Mouse (Mus musculus) liver, adult (tissue): Measurements from ENCODE around the gene Alg2.

Experiments
- GATA4 ChIP-seq: IDR thresholded peaks from 2 replicates; pipeline ENCODE4 v1.6.1; 2014; ENCODE audit warnings: mild to moderate bottlenecking, low read length; ENCODE audit not compliant: insufficient replicate concordance

Alg2 gene

DNA sequence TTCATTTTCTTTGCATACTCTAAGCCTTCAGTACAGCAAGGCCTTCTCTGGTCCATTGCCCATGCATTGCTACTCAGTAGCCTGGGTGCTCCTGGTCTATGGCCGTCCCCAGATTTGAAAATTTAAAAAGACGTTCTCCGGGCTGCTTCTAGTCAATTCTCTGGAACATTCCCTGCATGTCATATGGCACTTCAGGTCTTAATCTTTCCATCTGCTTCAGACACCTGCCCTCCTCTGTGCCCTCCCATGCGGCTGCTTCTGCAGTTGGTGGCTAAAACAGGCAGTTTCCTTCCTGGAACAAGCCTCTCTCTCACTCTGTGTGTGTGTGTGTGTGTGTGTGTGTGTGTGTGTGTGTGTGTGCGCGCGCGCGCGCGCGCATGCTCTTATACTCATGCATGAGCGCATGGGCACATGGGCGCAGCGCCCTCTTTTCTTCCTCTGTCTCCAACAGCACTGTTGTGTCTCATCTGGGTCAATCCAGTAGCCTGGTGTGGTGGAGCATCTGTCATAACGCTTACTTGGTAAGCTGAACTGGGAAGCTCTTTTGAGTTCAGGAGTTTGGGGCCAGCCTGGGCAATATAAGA lies 48.8 kb downstream of the Alg2 start:
- TF ChIP-seq GATA4 = no peak

DNA sequence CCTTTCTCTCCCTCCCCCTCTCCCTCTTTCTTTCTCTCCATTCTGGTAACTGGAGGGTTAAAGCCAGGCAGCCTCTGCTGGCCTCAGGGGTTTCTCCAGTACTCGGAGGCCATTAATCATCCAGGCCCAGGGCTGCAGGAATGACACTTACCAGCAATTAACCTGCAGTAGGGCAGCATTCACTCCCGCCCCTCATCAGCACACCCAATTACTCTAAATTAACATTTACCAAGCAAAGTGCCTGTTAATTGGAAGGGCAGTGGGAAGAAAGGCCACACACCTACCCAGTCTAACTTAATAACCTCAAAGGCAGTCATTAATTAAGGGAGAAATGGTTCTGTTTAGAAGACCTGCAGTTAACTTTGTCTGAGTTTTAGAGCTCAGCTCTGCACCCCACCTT lies 49.8 kb downstream of the Alg2 start:
- no peak for TF ChIP-seq GATA4

DNA sequence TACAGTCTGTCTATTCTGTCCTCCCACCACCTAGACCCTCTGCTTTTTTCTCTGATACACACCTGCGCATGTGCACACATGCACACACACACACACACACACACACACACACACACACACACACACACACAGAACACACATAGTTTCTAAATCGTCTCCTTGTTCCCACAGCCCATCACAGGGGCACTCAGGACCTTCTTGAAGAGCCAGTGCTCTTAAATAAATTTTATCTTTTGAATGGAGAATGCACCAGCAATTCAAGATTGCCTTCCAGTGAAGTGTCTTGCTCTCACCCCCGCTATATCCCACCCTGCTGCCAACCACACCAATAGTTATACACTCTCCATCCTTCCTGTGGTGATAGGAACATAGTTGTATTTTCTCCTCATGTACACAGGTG lies 51.2 kb downstream of the Alg2 start:
- no peak for TF ChIP-seq GATA4

DNA sequence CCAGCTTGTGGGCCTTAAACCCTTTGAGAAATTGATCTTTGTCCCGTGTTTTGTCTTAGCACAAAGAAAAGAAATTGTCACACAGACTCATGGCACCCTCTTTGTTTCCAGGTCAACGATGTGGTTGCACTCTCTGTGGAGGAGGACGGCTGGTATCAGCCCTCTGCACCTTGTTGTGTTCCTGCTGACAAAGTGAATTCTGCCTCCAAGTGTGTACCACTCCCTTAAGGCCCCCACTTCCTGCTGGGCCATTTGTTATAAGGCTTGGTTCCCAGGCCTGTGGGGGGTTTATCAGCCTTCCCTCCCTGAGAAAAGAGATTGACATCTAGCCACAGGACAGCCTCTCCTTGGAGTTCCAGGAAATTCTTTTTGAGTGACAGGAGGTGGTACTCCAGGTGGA lies 51.9 kb downstream of the Alg2 start:
- no peak for TF ChIP-seq GATA4

DNA sequence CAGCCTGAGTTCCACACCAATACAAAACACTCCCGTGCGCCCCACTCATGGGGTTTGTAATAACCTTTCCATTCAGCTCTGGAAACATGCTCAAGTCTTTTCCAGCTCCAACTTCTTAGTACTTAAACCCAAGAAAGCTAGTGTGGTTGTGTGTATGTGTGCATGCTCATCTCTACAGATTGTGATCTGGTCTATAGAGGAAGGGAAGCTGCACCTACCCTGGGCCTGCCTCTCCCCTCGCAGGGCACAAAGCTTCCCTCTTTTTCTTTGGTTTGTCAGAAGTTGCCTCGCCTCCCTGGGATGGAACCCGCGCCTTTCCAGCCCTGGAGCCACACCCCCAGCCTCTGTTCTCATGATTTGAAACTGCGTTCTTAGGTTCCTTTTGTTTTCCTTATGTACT lies 53.9 kb downstream of the Alg2 start:
- TF ChIP-seq GATA4 = no peak

DNA sequence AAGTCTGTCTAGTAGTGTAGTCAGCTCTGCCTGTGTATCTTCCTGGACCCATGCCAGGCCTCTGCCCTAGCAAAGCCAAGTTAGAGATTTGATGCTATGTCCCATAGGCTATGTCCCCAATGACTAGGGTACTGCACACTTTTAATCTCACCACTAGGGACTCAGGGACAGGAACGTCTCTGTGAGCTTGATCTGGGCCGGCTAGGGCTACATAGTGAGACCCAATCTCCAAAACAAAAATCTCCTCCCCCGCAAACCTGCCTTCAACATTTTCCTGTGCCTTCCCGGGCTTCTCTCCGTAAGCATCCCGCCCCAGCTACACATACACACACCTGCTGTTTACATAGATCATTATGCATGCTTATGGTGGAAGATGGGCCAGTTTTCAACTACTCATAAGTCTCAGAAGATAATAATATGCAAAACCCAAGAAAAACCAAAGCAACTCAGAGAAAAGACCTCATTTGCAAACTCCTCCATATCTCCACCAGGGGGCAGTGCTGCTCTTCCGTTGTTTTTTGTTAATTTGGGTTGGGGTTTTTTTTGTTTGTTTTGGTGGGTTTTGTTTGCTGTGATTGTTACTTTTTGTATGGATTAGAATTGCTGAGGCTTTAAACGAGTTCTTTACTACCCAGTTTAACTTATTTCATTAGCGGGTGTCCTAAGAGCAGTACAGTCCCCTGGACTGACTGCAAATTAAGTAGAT lies 54.7 kb downstream of the Alg2 start:
- no peak for TF ChIP-seq GATA4

DNA sequence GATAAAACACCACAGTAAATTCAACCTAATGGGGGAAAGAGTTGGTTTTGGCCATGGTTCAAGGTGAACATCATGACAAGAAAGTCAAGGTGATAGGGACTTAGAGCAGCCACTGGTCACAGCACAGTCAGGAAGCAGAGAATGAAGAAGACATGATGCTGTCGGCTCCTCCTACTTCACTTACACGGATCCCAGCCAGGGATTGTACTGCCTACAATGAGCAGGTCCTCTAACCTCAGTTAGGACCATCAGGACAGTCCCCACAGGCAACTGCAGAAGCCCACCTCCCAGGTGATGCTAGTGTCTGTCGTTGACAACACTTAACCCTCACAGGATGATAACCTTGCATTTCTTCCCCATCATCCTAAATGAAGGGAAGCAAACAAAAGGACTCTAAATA lies 56.3 kb downstream of the Alg2 start:
- no peak for TF ChIP-seq GATA4
